Mouse (Mus musculus) cerebellum, adult 2 months (tissue): ENCODE data around the gene Tmem132a.

Experiments used
- CTCF ChIP-seq: fragments of 200-500 bp; IDR thresholded peaks from 2 replicates; pipeline ENCODE4 v1.5.1; 2011; ENCODE audit warnings: low read depth, mild to moderate bottlenecking, control low read depth, low read length, moderate library complexity, borderline replicate concordance; ENCODE audit not compliant: insufficient read depth
- POLR2A ChIP-seq: fragments of 200-500 bp; IDR thresholded peaks from 2 replicates; pipeline ENCODE4 v1.6.1; 2011; ENCODE audit warnings: low read length, control low read depth, borderline replicate concordance; ENCODE audit not compliant: insufficient read depth

GRCm38 (mm10) chr19:10824061-10824460 lies 45.7 kb downstream of the Tmem132a start:
- TF ChIP-seq CTCF (no peak), POLR2A (no peak)
